8 mouse cellular contexts compared by ENCODE assay signal in the genomic region with DNA sequence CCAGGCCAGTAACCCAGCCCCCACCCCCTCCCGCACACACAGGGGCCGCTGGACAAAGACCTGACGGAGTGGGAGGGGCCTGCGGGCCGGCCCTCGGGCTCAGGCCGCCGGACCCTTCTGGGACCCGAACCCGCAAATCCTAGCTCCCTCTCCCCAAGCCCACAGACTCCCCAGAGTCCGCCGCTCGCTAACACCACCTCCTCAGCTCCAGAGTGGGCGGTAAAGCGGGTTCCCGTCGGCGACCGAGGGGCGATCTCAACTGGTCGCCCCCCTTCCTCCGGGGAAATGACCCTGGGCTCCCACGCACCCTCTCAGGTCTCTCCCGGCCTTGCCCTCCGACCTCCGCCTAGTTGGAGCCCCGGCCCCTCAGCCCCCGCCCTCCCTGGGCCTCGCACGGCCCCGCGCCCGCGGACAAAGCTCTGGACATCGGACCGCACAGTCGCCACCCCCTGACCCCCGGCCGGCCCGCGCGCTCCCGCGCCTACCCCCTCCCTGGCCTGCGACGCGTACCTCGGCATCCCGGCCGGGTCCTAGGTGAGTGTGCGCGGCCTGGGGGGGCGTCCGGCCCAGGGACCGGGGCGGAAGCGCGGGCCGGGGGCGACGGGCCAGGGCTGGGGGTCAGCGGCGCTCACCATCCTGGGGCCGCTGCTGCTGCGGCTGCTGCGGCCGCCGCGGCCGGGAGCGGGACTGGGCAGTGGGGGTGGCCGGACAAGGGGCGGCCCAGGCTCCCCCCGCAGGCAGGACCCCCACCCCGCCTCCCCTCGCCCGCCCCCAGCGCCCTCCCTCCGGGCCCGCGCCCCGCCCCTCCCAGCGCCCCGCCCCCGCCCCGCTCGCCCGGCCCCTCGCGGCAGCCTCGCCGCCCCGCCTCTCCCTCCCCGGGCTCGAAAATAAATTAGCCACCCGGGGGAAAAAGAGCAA. TPM values are rescaled to one million over a fixed set of nuclear protein-coding genes. Genes with fewer than 3 reads are reported as not detected.
DNase-seq lines count a peak whose midpoint lies in the region; ATAC-seq and TF ChIP-seq lines count a peak whose summit lies in the region.

TSS of gene Fignl2 (minus strand) at position 755 of the 918 bp plus-strand sequence.

- intact Hi-C loops in left cerebral cortex, postnatal 14 days (cut with DNase I): loop anchor here (5.0 kb wide), 1 partner anchor 119 kb away; no protein-coding TSS in a partner anchor

- no peak within 1 kb of the TSS for H3K27ac ChIP-seq in forebrain, embryonic 15.5 days (replicated peaks)
- peak within 1 kb of the TSS; percentile 88 for H3K27ac ChIP-seq in lung, postnatal 0 days (ENCODE audit: low read length)

- peak within 1 kb of the TSS; percentile 81 for H3K4me2 ChIP-seq in forebrain, embryonic 15.5 days (replicated peaks)
- H3K4me2 ChIP-seq in lung, postnatal 0 days (replicated peaks; ENCODE audit: low read depth, low read length): peak within 1 kb of the TSS; percentile 93

- H3ac ChIP-seq in C2C12 (ENCODE audit: control insufficient read depth, insufficient read length, low read depth): peak within 1 kb of the TSS; percentile 34

- H3K79me3 ChIP-seq in C2C12 (ENCODE audit: low read depth): no peaks in the 10 kb centered on the region

- TF ChIP-seq CTCF in C2C12 (IDR thresholded peaks at IDR 0.05; ENCODE audit: control insufficient read depth, insufficient read depth, insufficient read length): no peak
- no peak for TF ChIP-seq CTCF in lung, postnatal 0 days (IDR thresholded peaks at IDR 0.05)

- WGBS in forebrain, embryonic 15.5 days: under 1% methylated on average over 65 of the region's 96 CpGs
- WGBS in lung, postnatal 0 days: under 1% methylated on average over 36 of the region's 96 CpGs

- TF ChIP-seq EP300 in lung, postnatal 0 days (IDR thresholded peaks at IDR 0.05): no peak

- peak; percentile 7; the same call in 1 of the 2 replicates for ATAC-seq in forebrain, embryonic 15.5 days (replicated peaks)
- peak; percentile 12 for ATAC-seq in lung, postnatal 0 days

- peaks cover 32% of the 10 kb centered on the region for H3K4me1 ChIP-seq in forebrain, embryonic 15.5 days
- H3K4me1 ChIP-seq in lung, postnatal 0 days (ENCODE audit: insufficient read depth, low read depth, low read length): peaks cover 13% of the 10 kb centered on the region; the same call in 1 of the 2 replicates

- H3K4me3 ChIP-seq in C2C12 (ENCODE audit: insufficient read depth, poor library complexity, severe bottlenecking): no peak within 1 kb of the TSS
- peak within 1 kb of the TSS; percentile 49 for H3K4me3 ChIP-seq in forebrain, embryonic 15.5 days
- H3K4me3 ChIP-seq in lung, postnatal 0 days (ENCODE audit: low read depth, low read length): peak within 1 kb of the TSS; percentile 87

- peak; percentile 53 for DNase-seq in adipocyte (ENCODE audit: low spot score)
- peak; percentile 42 for DNase-seq in kidney, adult 11 months
- no peak for DNase-seq in lung, postnatal 0 days (ENCODE audit: low spot score)
- peak; percentile 81 for DNase-seq in yolk sac, embryonic 10.5 days (ENCODE audit: low spot score)
- DNase-seq in left cerebral cortex, postnatal 14 days (ENCODE audit: low spot score in 2 of 2): no peak
- no peak for DNase-seq in right cerebral cortex, postnatal 36 days (ENCODE audit: low spot score in 2 of 2)

- no peaks in the 10 kb centered on the region for H3K9me3 ChIP-seq in forebrain, embryonic 15.5 days
- H3K9me3 ChIP-seq in lung, postnatal 0 days (ENCODE audit: low read length): no peaks in the 10 kb centered on the region

- peaks cover 88% of the 10 kb centered on the region for H3K27me3 ChIP-seq in C2C12 (ENCODE audit: control insufficient read depth, insufficient read depth, insufficient read length)
- peaks cover 13% of the 10 kb centered on the region; the same call in 1 of the 2 replicates for H3K27me3 ChIP-seq in forebrain, embryonic 15.5 days
- H3K27me3 ChIP-seq in lung, postnatal 0 days (replicated peaks; ENCODE audit: insufficient read depth, low read length): no peaks in the 10 kb centered on the region

- H3K9ac ChIP-seq in forebrain, embryonic 15.5 days (replicated peaks): peak within 1 kb of the TSS; percentile 49
- H3K9ac ChIP-seq in lung, postnatal 0 days (replicated peaks; ENCODE audit: low read depth): peak within 1 kb of the TSS; percentile 65

- no peaks in the 10 kb centered on the region for H3K36me3 ChIP-seq in C2C12 (ENCODE audit: control insufficient read depth, insufficient read depth)
- H3K36me3 ChIP-seq in forebrain, embryonic 15.5 days: no peaks in the 10 kb centered on the region
- H3K36me3 ChIP-seq in lung, postnatal 0 days (ENCODE audit: insufficient read depth, low read length): no peaks in the 10 kb centered on the region

- H3K79me2 ChIP-seq in C2C12 (ENCODE audit: control insufficient read depth, insufficient read depth): no peaks in the 10 kb centered on the region

TF ChIP-seq in C2C12, 6 proteins besides CTCF, POLR2A, EP300 and RAD21:
- no peak for TF ChIP-seq CEBPB (IDR thresholded peaks at IDR 0.05; ENCODE audit: low read depth)
- no peak for TF ChIP-seq USF1 (IDR thresholded peaks at IDR 0.05; ENCODE audit: low read depth)
- no peak for TF ChIP-seq FOSL1 (IDR thresholded peaks at IDR 0.05; ENCODE audit: insufficient read depth, low read length, poor library complexity, severe bottlenecking)
- TF ChIP-seq MYOD1 (IDR thresholded peaks at IDR 0.05; ENCODE audit: control insufficient read depth, insufficient read length, low read depth): no peak
- no peak for TF ChIP-seq MYOG (IDR thresholded peaks at IDR 0.05; ENCODE audit: control insufficient read depth, extremely low read depth, insufficient read length)
- no peak for TF ChIP-seq MAX (IDR thresholded peaks at IDR 0.05)

RNA-seq across cellular contexts. Expression of gene Fignl2, which starts in this region (rescaled TPM):
- 0.01 TPM for polyA plus RNA-seq in C2C12 (2012; fragmentation: generic; extraction: Trizol)
- polyA plus RNA-seq in forebrain, embryonic 15.5 days (2015; fragmentation: Nextera tagmentation; extraction: Ambion mirVana): not detected in 2 replicates
- polyA plus RNA-seq in lung, postnatal 0 days (2015; fragmentation: Nextera tagmentation; extraction: Ambion mirVana): 0.48 and 0.60 TPM in 2 replicates
- 1 to 10 TPM in 1 of 2 experiments, under 1 TPM in 1; 0.99 to 1.5 TPM for total RNA-seq in left cerebral cortex, postnatal 14 days (2021)

Comparison
In these comparisons a context has a peak if more than half of its experiments do, and no peak if none do; other contexts are left out.
1. Peak in ATAC-seq, H3K4me3 ChIP-seq, H3K9ac ChIP-seq and H3K4me2 ChIP-seq in forebrain, embryonic 15.5 days; RNA of the gene not detected or under 1 TPM.
2. Peak in ATAC-seq, H3K4me3 ChIP-seq, H3K27ac ChIP-seq, H3K9ac ChIP-seq and H3K4me2 ChIP-seq in lung, postnatal 0 days; RNA of the gene not detected or under 1 TPM.
3. DNase-seq: peak in adipocyte (single experiment), kidney, adult 11 months (single experiment) and yolk sac, embryonic 10.5 days (single experiment); none in lung, postnatal 0 days (single experiment), left cerebral cortex, postnatal 14 days (0 of 2) and right cerebral cortex, postnatal 36 days (0 of 2).